Mouse (Mus musculus): ENCODE measurements around the gene Gm45837. TPM values are rescaled to one million over a fixed set of nuclear protein-coding genes. Genes with fewer than 3 reads are reported as not detected.
A peak's percentile ranks its signal among the peaks of the same experiment; 100 is the strongest.

The Gm45837 gene
- polyA plus RNA-seq (2016; fragmentation: Nextera tagmentation; extraction: Ambion mirVana), result not detected in 2 replicates

GRCm38 (mm10) chr7:101410267-101410936, at the start of gene Gm45837:
TSS of gene Gm45837 (plus strand) at chr7:101410886.
- Histone ChIP-seq H3K27ac (replicated peaks) (no peak within 1 kb of the TSS), H3K4me3 (no peak within 1 kb of the TSS), H3K27me3 (peaks cover 6% of the 10 kb centered on the region; the same call in 1 of the 2 replicates), H3K4me1 (peaks cover 11% of the 10 kb centered on the region), H3K4me2 (replicated peaks) (no peak within 1 kb of the TSS), H3K36me3 (no peaks in the 10 kb centered on the region), H3K9me3 (no peaks in the 10 kb centered on the region), H3K9ac (replicated peaks) (no peak within 1 kb of the TSS)
- no peak for ATAC-seq (ENCODE audit: low FRiP score, low read depth)
- WGBS, result 86% methylated on average over 11 of the region's 11 CpGs

GRCm38 (mm10) chr7:101361021-101361420, 49.7 kb upstream of the Gm45837 start:
- H3K27ac ChIP-seq (replicated peaks), result no peak overlapping the region
- H3K9me3 ChIP-seq, result no peaks in the 10 kb centered on the region
- H3K4me1 ChIP-seq, result peaks cover 3% of the 10 kb centered on the region; the same call in 1 of the 2 replicates
- no peak overlapping the region for H3K4me2 ChIP-seq (replicated peaks)
- H3K9ac ChIP-seq (replicated peaks), result no peak overlapping the region
- no peak overlapping the region for H3K4me3 ChIP-seq
- H3K27me3 ChIP-seq, result no peaks in the 10 kb centered on the region; the same call in 1 of the 2 replicates
- ATAC-seq (ENCODE audit: low FRiP score, low read depth), result no peak
- 82% methylated on average over 4 of the region's 4 CpGs for WGBS
- H3K36me3 ChIP-seq, result no peaks in the 10 kb centered on the region

GRCm38 (mm10) chr7:101361767-101362166, 48.9 kb upstream of the Gm45837 start:
- WGBS, result 69% methylated on average over 4 of the region's 4 CpGs

GRCm38 (mm10) chr7:101362791-101363191, 47.9 kb upstream of the Gm45837 start:
- no peak for ATAC-seq (ENCODE audit: low FRiP score, low read depth)
- H3K27me3 ChIP-seq, result no peaks in the 10 kb centered on the region
- no peak overlapping the region for H3K4me2 ChIP-seq (replicated peaks)
- H3K9me3 ChIP-seq, result no peaks in the 10 kb centered on the region
- H3K27ac ChIP-seq (replicated peaks), result no peak overlapping the region
- WGBS, result 85% methylated on average over 5 of the region's 5 CpGs
- no peaks in the 10 kb centered on the region for H3K36me3 ChIP-seq
- H3K9ac ChIP-seq (replicated peaks), result no peak overlapping the region; the same call in 1 of the 2 replicates
- H3K4me1 ChIP-seq, result no peaks in the 10 kb centered on the region
- H3K4me3 ChIP-seq, result no peak overlapping the region

More at GRCm38 (mm10) chr7:101361767-101362166, 48.9 kb upstream of the Gm45837 start:
- H3K36me3 ChIP-seq, result no peaks in the 10 kb centered on the region
- no peak overlapping the region for H3K9ac ChIP-seq (replicated peaks)
- no peak overlapping the region for H3K4me2 ChIP-seq (replicated peaks)
- no peaks in the 10 kb centered on the region; the same call in 1 of the 2 replicates for H3K27me3 ChIP-seq
- no peak for ATAC-seq (ENCODE audit: low FRiP score, low read depth)
- H3K4me1 ChIP-seq, result peaks cover 3% of the 10 kb centered on the region; the same call in 1 of the 2 replicates
- no peak overlapping the region for H3K4me3 ChIP-seq
- no peak overlapping the region for H3K27ac ChIP-seq (replicated peaks)
- no peaks in the 10 kb centered on the region for H3K9me3 ChIP-seq

DNA sequence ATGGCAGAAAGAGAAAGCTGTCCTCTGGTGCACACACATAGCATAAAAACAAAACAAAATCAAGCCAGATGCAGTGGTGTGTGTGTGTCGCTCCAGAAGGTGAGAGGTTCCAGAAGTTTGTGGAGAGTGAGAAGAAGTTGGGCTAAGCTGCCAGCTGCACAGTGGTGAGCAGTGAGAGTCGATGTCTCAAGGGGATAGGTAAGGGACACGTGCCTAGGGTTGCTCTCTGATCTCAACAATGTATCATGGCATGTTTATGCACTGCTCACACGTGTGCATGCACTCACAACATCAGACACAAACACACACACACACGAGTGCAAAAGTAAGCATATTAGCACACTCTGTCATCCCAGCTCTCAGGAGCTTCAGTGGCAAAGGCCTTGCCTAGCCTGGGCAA, 46.8 kb upstream of the Gm45837 start:
- no peak overlapping the region for H3K9ac ChIP-seq (replicated peaks)
- WGBS, result 78% methylated on average over 5 of the region's 5 CpGs
- ATAC-seq (ENCODE audit: low FRiP score, low read depth), result no peak

GRCm38 (mm10) chr7:101367901-101368852, 42.5 kb upstream of the Gm45837 start:
- Histone ChIP-seq H3K4me3 (no peak overlapping the region), H3K9ac (replicated peaks) (no peak overlapping the region), H3K9me3 (no peaks in the 10 kb centered on the region), H3K4me2 (replicated peaks) (no peak overlapping the region), H3K36me3 (no peaks in the 10 kb centered on the region), H3K27me3 (no peaks in the 10 kb centered on the region), H3K4me1 (no peaks in the 10 kb centered on the region), H3K27ac (replicated peaks) (no peak overlapping the region)
- no peak for ATAC-seq (ENCODE audit: low FRiP score, low read depth)
- 72% methylated on average over 11 of the region's 11 CpGs for WGBS

More for the DNA sequence above, 46.8 kb upstream of the Gm45837 start:
- no peaks in the 10 kb centered on the region for H3K36me3 ChIP-seq
- H3K4me2 ChIP-seq (replicated peaks), result no peak overlapping the region
- H3K4me3 ChIP-seq, result no peak overlapping the region
- H3K9me3 ChIP-seq, result no peaks in the 10 kb centered on the region
- H3K27ac ChIP-seq (replicated peaks), result no peak overlapping the region
- H3K27me3 ChIP-seq, result no peaks in the 10 kb centered on the region
- no peaks in the 10 kb centered on the region for H3K4me1 ChIP-seq

DNA sequence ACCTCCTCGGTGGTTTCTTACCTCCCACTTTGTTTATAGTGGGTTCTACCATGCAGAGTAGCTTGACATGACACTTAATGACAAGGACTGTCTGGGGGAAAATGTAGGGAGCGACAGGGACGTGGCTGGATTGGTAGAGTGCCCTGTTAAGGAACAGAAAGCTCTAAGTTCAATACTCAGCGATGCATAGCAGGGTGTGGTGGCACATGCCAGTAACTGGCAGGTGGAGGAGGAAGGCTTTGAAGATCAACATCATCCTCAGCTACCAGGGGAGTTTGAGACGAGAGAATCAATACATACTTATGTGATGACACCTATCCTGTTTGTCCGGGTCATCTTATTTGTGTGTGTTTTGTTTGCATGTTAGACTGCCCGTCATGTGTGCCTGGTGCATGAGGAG, 41.0 kb upstream of the Gm45837 start:
- Histone ChIP-seq H3K27ac (replicated peaks) (no peak overlapping the region), H3K9ac (replicated peaks) (no peak overlapping the region), H3K27me3 (no peaks in the 10 kb centered on the region), H3K4me2 (replicated peaks) (no peak overlapping the region), H3K4me3 (no peak overlapping the region), H3K4me1 (no peaks in the 10 kb centered on the region), H3K36me3 (no peaks in the 10 kb centered on the region), H3K9me3 (no peaks in the 10 kb centered on the region)
- ATAC-seq (ENCODE audit: low FRiP score, low read depth), result no peak
- WGBS, result 73% methylated on average over 7 of the region's 7 CpGs

DNA sequence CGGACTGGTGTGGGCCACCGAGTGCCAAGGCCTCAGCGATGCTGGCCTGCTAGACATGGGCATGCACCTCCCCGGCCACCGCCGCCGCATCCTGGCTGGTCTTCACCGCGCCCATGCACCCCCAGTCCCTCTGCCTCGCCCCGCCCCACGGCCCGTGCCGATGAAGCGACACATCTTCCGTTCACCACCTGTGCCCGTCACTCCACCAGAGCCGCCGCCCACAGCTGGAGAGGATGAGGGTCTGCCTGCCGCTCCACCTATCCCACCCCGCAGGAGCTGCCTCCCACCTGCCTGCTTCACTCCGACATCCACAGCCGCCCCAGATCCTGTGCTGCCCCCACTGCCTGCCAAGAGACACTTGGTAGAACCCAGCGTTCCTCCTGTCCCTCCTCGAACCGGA, 37.6 kb upstream of the Gm45837 start:
- Histone ChIP-seq H3K27me3 (no peaks in the 10 kb centered on the region), H3K4me1 (peaks cover 4% of the 10 kb centered on the region; the same call in 1 of the 2 replicates), H3K9me3 (no peaks in the 10 kb centered on the region), H3K4me3 (no peak overlapping the region), H3K36me3 (no peaks in the 10 kb centered on the region), H3K27ac (replicated peaks) (no peak overlapping the region), H3K9ac (replicated peaks) (no peak overlapping the region), H3K4me2 (replicated peaks) (no peak overlapping the region)
- no peak for ATAC-seq (ENCODE audit: low FRiP score, low read depth)
- WGBS, result 91% methylated on average over 26 of the region's 26 CpGs

GRCm38 (mm10) chr7:101374155-101374554, 36.5 kb upstream of the Gm45837 start:
- ATAC-seq (ENCODE audit: low FRiP score, low read depth), result no peak
- no peaks in the 10 kb centered on the region for H3K27me3 ChIP-seq

DNA sequence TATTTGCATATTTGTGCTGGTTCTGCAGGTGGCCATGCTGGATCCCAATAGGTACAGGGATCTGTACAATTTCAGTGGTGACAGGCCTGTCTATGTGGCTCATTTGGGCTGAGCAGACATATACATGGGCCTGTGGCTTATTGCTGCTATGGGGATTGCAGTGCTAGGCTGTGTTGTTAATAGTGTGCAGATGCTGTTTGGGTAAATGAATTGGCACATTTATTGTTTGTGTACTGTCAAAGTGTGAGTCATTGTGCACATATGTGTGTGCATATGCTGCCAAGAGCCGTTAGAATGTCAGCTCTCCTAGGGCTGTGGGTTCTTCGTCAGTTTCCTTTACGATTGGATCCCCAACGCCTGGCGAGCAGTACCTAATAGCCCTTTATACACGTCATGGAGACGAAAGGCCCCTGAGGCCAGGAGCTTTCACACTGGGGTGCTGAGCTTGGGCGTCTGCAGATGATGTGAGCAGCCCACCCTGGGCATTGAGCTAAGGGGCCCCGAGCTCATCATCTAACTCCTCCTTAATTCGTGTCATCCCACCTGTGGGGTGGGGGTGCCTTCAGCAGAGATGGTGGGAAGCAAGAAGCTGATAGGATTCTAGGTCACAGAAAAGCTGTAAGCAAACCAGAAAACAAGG, 33.9 kb upstream of the Gm45837 start:
- Histone ChIP-seq H3K4me3 (no peak overlapping the region), H3K9ac (replicated peaks) (no peak overlapping the region), H3K9me3 (no peaks in the 10 kb centered on the region), H3K4me2 (replicated peaks) (no peak overlapping the region), H3K27ac (replicated peaks) (no peak overlapping the region), H3K4me1 (peaks cover 12% of the 10 kb centered on the region; the same call in 1 of the 2 replicates), H3K27me3 (no peaks in the 10 kb centered on the region), H3K36me3 (no peaks in the 10 kb centered on the region)
- ATAC-seq (ENCODE audit: low FRiP score, low read depth), result no peak
- WGBS, result 75% methylated on average over 10 of the region's 10 CpGs

More at GRCm38 (mm10) chr7:101374155-101374554, 36.5 kb upstream of the Gm45837 start:
- no peaks in the 10 kb centered on the region for H3K36me3 ChIP-seq
- no peak overlapping the region for H3K9ac ChIP-seq (replicated peaks)
- H3K4me2 ChIP-seq (replicated peaks), result no peak overlapping the region
- no peak overlapping the region for H3K4me3 ChIP-seq
- no peak overlapping the region for H3K27ac ChIP-seq (replicated peaks)
- H3K4me1 ChIP-seq, result peaks cover 11% of the 10 kb centered on the region; the same call in 1 of the 2 replicates
- H3K9me3 ChIP-seq, result no peaks in the 10 kb centered on the region

DNA sequence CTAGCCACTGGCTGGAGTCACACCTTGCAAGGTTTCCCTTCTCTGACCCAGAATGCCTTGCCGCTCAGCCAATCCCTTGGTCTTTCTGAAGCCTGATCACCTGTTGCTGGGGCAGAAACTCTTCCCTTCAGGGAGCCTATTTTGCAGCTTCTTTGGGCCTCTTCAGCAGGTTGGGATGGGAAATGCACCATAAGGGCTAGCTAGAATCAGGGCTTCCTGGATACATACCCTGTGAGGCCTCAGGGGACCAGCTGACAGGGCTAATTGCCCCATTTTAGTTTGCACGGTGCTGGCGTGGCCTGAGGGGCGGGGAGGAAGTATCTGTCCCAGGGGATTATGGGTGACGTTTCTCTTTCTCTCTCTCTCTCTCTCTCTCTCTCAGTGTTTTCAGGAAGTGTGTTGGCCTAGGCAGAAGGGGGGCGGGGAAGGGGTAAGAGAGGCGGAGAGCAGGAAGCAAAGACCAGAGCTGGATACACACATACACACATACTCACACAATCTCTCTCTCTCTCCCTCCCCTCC, 32.9 kb upstream of the Gm45837 start:
- 38% methylated on average over 7 of the region's 7 CpGs for WGBS
- ATAC-seq (ENCODE audit: low FRiP score, low read depth), result peak; percentile 41; the same call in 1 of the 2 replicates
- no peaks in the 10 kb centered on the region for H3K36me3 ChIP-seq
- no peak overlapping the region for H3K4me3 ChIP-seq
- no peak overlapping the region for H3K27ac ChIP-seq (replicated peaks)
- H3K4me1 ChIP-seq, result peaks cover 12% of the 10 kb centered on the region; the same call in 1 of the 2 replicates
- H3K9ac ChIP-seq (replicated peaks), result no peak overlapping the region
- 0 out of 2 replicates have a peak overlapping the region, but pooled peaks have one; percentile 4 for H3K4me2 ChIP-seq (replicated peaks)
- H3K9me3 ChIP-seq, result no peaks in the 10 kb centered on the region
- no peaks in the 10 kb centered on the region for H3K27me3 ChIP-seq

All from midbrain, embryonic 12.5 days (tissue).